Mouse (Mus musculus) limb, embryonic 14.5 days (tissue): ENCODE measurements around the gene C2cd4b. TPM values are rescaled to one million over a fixed set of nuclear protein-coding genes. Genes with fewer than 3 reads are reported as not detected.

Source experiments
- ATAC-seq: fragments of 200-750 bp; cut with Nextera tagmentation; 2 replicates; pipeline ENCODE4 v1.8.0; 2017; ENCODE audit warnings: low read depth, moderate number of reproducible peaks, moderate TSS enrichment; ENCODE audit not compliant: low FRiP score
- DNase-seq: peaks from one replicate; pipeline ENCODE4 v3.0.0-alpha.2; 2015; ENCODE audit warnings: low spot score
- H3K27ac ChIP-seq: fragments of 300-500 bp; sonication (generic); replicated peaks from 2 replicates; pipeline ENCODE4 v1.5.1; 2014; ENCODE audit warnings: low read depth, mild to moderate bottlenecking, low read length, moderate library complexity, mixed read lengths
- H3K27me3 ChIP-seq: fragments of 300-500 bp; sonication (generic); 2 replicates; pipeline ENCODE4 v1.6.1; 2014; ENCODE audit warnings: low read length, mixed read lengths; ENCODE audit not compliant: control insufficient read depth, insufficient read depth
- H3K36me3 ChIP-seq: fragments of 300-500 bp; sonication (generic); 2 replicates; pipeline ENCODE4 v1.6.1; 2014; ENCODE audit warnings: mild to moderate bottlenecking, low read length, moderate library complexity, mixed read lengths; ENCODE audit not compliant: control insufficient read depth, insufficient read depth
- H3K4me1 ChIP-seq: fragments of 300-500 bp; sonication (generic); 2 replicates; pipeline ENCODE4 v1.6.1; 2014; ENCODE audit warnings: antibody characterized with exemption, low read length, mixed read lengths; ENCODE audit not compliant: control insufficient read depth, insufficient read depth
- H3K4me2 ChIP-seq: fragments of 300-500 bp; sonication (generic); replicated peaks from 2 replicates; pipeline ENCODE4 v1.6.1; 2014; ENCODE audit warnings: low read depth, mild to moderate bottlenecking, low read length, moderate library complexity; ENCODE audit not compliant: severe bottlenecking
- H3K4me3 ChIP-seq: fragments of 300-500 bp; sonication (generic); replicated peaks from 2 replicates; pipeline ENCODE4 v1.5.1; 2014; ENCODE audit warnings: low read length
- H3K9ac ChIP-seq: fragments of 300-500 bp; sonication (generic); 2 replicates; pipeline ENCODE4 v1.6.1; 2014; ENCODE audit warnings: mild to moderate bottlenecking, low read depth, low read length, moderate library complexity; ENCODE audit not compliant: severe bottlenecking
- H3K9me3 ChIP-seq: fragments of 300-500 bp; sonication (generic); 2 replicates; pipeline ENCODE4 v1.6.1; 2016; ENCODE audit warnings: low read length; ENCODE audit not compliant: control insufficient read depth
- POLR2A ChIP-seq: fragments of 200-500 bp; IDR thresholded peaks from 2 replicates; pipeline ENCODE4 v1.8.0; 2012; ENCODE audit warnings: inconsistent platforms, mild to moderate bottlenecking, moderate library complexity, borderline replicate concordance; ENCODE audit not compliant: insufficient read depth, insufficient read length; ENCODE audit errors: extremely low read depth
- WGBS: fragments of 180-500 bp; shearing (Covaris S2); extraction: QIAGEN DNeasy Blood & Tissue Kit; methylation state at CpG from one replicate; pipeline ENCODE4 v1.1.7; 2014; 5-methylcytosine and 5-hydroxymethylcytosine counted together
- polyA plus RNA-seq, 2 experiments: library from polyadenylated mRNA; depleted of rRNA in 1 of 2; stranded (reverse) in 1 of 2; unstranded in 1 of 2; fragments of >200 nt; fragmentation: Nextera tagmentation in 1 of 2; extraction: Ambion mirVana in 1 of 2; gene quantifications; 2 replicates each; pipeline versions ENCODE4 v1.2.1 to v1.2.3; 2012 to 2014

C2cd4b gene
- polyA plus RNA-seq, 2 experiments, result 0.91 to 1.3 TPM

- H3K27me3 ChIP-seq, result peaks cover 18% of the 10 kb centered on the region
- no peaks in the 10 kb centered on the region for H3K9me3 ChIP-seq
- no peak overlapping the region for H3K9ac ChIP-seq
- H3K36me3 ChIP-seq, result no peaks in the 10 kb centered on the region
- 79% methylated on average over 4 of the region's 4 CpGs for whole genome bisulfite sequencing
- H3K27ac ChIP-seq, result no peak overlapping the region
- H3K4me3 ChIP-seq, result no peak overlapping the region
- peaks cover 5% of the 10 kb centered on the region; the same call in 1 of the 2 replicates for H3K4me1 ChIP-seq
- no peak overlapping the region for H3K4me2 ChIP-seq
- DNase-seq, result no peak
- no peak for ATAC-seq
- no peak for TF ChIP-seq POLR2A
Observed at GRCm38 (mm10) chr9:67763326-67763725, 4.1 kb downstream of the C2cd4b start.

- Histone ChIP-seq H3K27me3 (peaks cover 2% of the 10 kb centered on the region; the same call in 1 of the 2 replicates), H3K4me2 (no peak overlapping the region), H3K9me3 (no peaks in the 10 kb centered on the region), H3K36me3 (no peaks in the 10 kb centered on the region), H3K4me1 (no peaks in the 10 kb centered on the region), H3K9ac (no peak overlapping the region), H3K4me3 (no peak overlapping the region), H3K27ac (no peak overlapping the region)
- ATAC-seq (no peak), DNase-seq (no peak)
- 88% methylated on average over 4 of the region's 4 CpGs for WGBS
- no peak for TF ChIP-seq POLR2A
Observed at GRCm38 (mm10) chr9:67766405-67766804, 7.2 kb downstream of the C2cd4b start.

GRCm38 (mm10) chr9:67766948-67767347 lies 7.7 kb downstream of the C2cd4b start:
- H3K27me3 ChIP-seq, result no peaks in the 10 kb centered on the region
- no peaks in the 10 kb centered on the region for H3K9me3 ChIP-seq
- no peak overlapping the region for H3K4me2 ChIP-seq
- TF ChIP-seq POLR2A, result no peak
- no peak overlapping the region for H3K4me3 ChIP-seq
- H3K27ac ChIP-seq, result no peak overlapping the region
- H3K4me1 ChIP-seq, result no peaks in the 10 kb centered on the region
- WGBS, result 37% methylated on average over 3 of the region's 3 CpGs
- DNase-seq (no peak), ATAC-seq (no peak)
- no peak overlapping the region for H3K9ac ChIP-seq
- no peaks in the 10 kb centered on the region for H3K36me3 ChIP-seq

- Histone ChIP-seq H3K27ac (no peak overlapping the region), H3K36me3 (no peaks in the 10 kb centered on the region), H3K9me3 (no peaks in the 10 kb centered on the region), H3K4me3 (no peak overlapping the region), H3K4me2 (no peak overlapping the region), H3K4me1 (no peaks in the 10 kb centered on the region), H3K27me3 (no peaks in the 10 kb centered on the region), H3K9ac (no peak overlapping the region)
- no peak for ATAC-seq
- WGBS, result 75% methylated on average over 4 of the region's 4 CpGs
- no peak for TF ChIP-seq POLR2A
- DNase-seq, result no peak
Observed at GRCm38 (mm10) chr9:67768843-67769242, 9.6 kb downstream of the C2cd4b start.

- DNase-seq (no peak), ATAC-seq (no peak)
- H3K4me3 ChIP-seq, result no peak overlapping the region
- H3K9me3 ChIP-seq, result no peaks in the 10 kb centered on the region
- H3K9ac ChIP-seq, result no peak overlapping the region
- no peaks in the 10 kb centered on the region for H3K36me3 ChIP-seq
- TF ChIP-seq POLR2A, result no peak
- no peaks in the 10 kb centered on the region for H3K27me3 ChIP-seq
- H3K4me2 ChIP-seq, result no peak overlapping the region
- no peaks in the 10 kb centered on the region for H3K4me1 ChIP-seq
- no peak overlapping the region for H3K27ac ChIP-seq
- 82% methylated on average over 1 of the region's 1 CpGs for WGBS
Observed at GRCm38 (mm10) chr9:67769401-67769800, 10.2 kb downstream of the C2cd4b start.

GRCm38 (mm10) chr9:67771293-67771692 lies 12.1 kb downstream of the C2cd4b start:
- no peak for TF ChIP-seq POLR2A
- Histone ChIP-seq H3K4me1 (no peaks in the 10 kb centered on the region), H3K4me2 (no peak overlapping the region), H3K36me3 (no peaks in the 10 kb centered on the region), H3K27me3 (no peaks in the 10 kb centered on the region), H3K4me3 (no peak overlapping the region), H3K9ac (no peak overlapping the region), H3K27ac (no peak overlapping the region), H3K9me3 (no peaks in the 10 kb centered on the region)
- ATAC-seq (no peak), DNase-seq (no peak)
- 69% methylated on average over 7 of the region's 7 CpGs for WGBS
